ENCODE assay signal across 10 mouse cellular contexts in the genomic region with DNA sequence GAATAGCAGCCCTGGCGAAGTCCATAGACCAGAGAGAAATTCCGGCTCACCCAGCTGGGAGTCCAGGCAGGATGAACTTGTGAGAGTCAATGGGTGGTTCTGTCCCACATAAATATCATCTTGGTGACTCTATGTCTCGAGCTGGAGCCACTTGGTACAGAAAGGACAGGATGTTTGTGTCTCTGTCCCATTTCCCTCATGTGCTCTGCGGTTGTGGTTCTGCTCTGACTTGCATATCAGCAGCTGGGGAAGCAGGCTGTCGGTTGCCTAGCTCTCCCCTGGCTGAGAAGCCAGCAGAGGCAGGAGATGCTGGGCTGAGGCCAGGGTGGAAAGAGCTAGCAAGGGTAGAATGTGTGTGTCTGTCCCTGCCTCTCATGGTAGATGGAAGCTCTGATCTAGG. TPM values are rescaled to one million over a fixed set of nuclear protein-coding genes. Genes with fewer than 3 reads are reported as not detected.
DNase-seq lines count a peak whose midpoint lies in the region; ATAC-seq and TF ChIP-seq lines count a peak whose summit lies in the region.
"Had no signal": no experiment of that assay in that cellular context is flagged by ENCODE, and none has a peak within 500 bp of the region (broad histone marks: within the 10 kb centered on the region; RNA-seq: fewer than 3 reads in every experiment).

A gene (minus strand): TSS at position 156 of the 400 bp plus-strand sequence.

- H3K79me2 ChIP-seq in macrophage (ENCODE audit: inconsistent target), result peaks cover 5% of the 10 kb centered on the region; the same call in 1 of the 2 replicates

- H3K27me3 ChIP-seq in midbrain, embryonic 10.5 days (ENCODE audit: low read depth, poor library complexity, severe bottlenecking), result peaks cover 52% of the 10 kb centered on the region
- H3K27me3 ChIP-seq in midbrain, embryonic 16.5 days (ENCODE audit: control insufficient read depth, insufficient read depth, low read depth, low read length), result peaks cover 13% of the 10 kb centered on the region
- peaks cover 5% of the 10 kb centered on the region; the same call in 1 of the 2 replicates for H3K27me3 ChIP-seq in heart, postnatal 0 days (ENCODE audit: control insufficient read depth, insufficient read depth, low read length)

- no peaks in the 10 kb centered on the region for H3K36me3 ChIP-seq in midbrain, embryonic 10.5 days
- no peaks in the 10 kb centered on the region for H3K36me3 ChIP-seq in midbrain, embryonic 16.5 days (ENCODE audit: control insufficient read depth, insufficient read depth, low read length)
- H3K36me3 ChIP-seq in heart, postnatal 0 days (replicated peaks; ENCODE audit: control insufficient read depth, insufficient read depth, low read length), result no peaks in the 10 kb centered on the region
- no peaks in the 10 kb centered on the region for H3K36me3 ChIP-seq in macrophage (ENCODE audit: inconsistent target)
- H3K36me3 ChIP-seq: limb, embryonic 15.5 days; stomach, embryonic 15.5 days had no signal

- no peak within 1 kb of the TSS for H3K4me2 ChIP-seq in midbrain, embryonic 16.5 days (ENCODE audit: low read length)
- peak within 1 kb of the TSS; percentile 17; the same call in 1 of the 2 replicates for H3K4me2 ChIP-seq in heart, postnatal 0 days (ENCODE audit: low read depth, low read length)
- H3K4me2 ChIP-seq: limb, embryonic 15.5 days; stomach, embryonic 15.5 days had no signal

- peaks cover 72% of the 10 kb centered on the region for H3K4me1 ChIP-seq in midbrain, embryonic 10.5 days
- peaks cover 18% of the 10 kb centered on the region; the same call in 1 of the 2 replicates for H3K4me1 ChIP-seq in midbrain, embryonic 16.5 days (ENCODE audit: control insufficient read depth, insufficient read depth, low read length)
- peaks cover 11% of the 10 kb centered on the region for H3K4me1 ChIP-seq in heart, postnatal 0 days (ENCODE audit: control insufficient read depth, insufficient read depth)

- 77% methylated on average over 5 of the region's 5 CpGs for WGBS in midbrain, embryonic 10.5 days
- 69% methylated on average over 5 of the region's 5 CpGs for WGBS in midbrain, embryonic 16.5 days
- 41% methylated on average over 5 of the region's 5 CpGs for WGBS in heart, postnatal 0 days
- WGBS in macrophage (ENCODE audit: missing documents), result 5% methylated on average over 4 of the region's 5 CpGs

- no peak within 1 kb of the TSS for H3K9ac ChIP-seq in midbrain, embryonic 16.5 days (ENCODE audit: low read depth, low read length)
- no peak within 1 kb of the TSS; the same call in 1 of the 2 replicates for H3K9ac ChIP-seq in heart, postnatal 0 days (replicated peaks; ENCODE audit: low read depth, low read length)
- H3K9ac ChIP-seq: limb, embryonic 15.5 days; stomach, embryonic 15.5 days had no signal

- H3K9me3 ChIP-seq in midbrain, embryonic 10.5 days (replicated peaks), result no peaks in the 10 kb centered on the region
- no peaks in the 10 kb centered on the region for H3K9me3 ChIP-seq in midbrain, embryonic 16.5 days (replicated peaks; ENCODE audit: control insufficient read depth, low read length, poor library complexity, severe bottlenecking)
- H3K9me3 ChIP-seq in heart, postnatal 0 days (replicated peaks; ENCODE audit: control insufficient read depth, low read length), result no peaks in the 10 kb centered on the region
- H3K9me3 ChIP-seq: limb, embryonic 15.5 days; stomach, embryonic 15.5 days had no signal

- no peak for DNase-seq in midbrain, embryonic 10.5 days (ENCODE audit: low spot score)
- DNase-seq in heart, postnatal 0 days (ENCODE audit: low spot score), result no peak
- peak; percentile 78 to 87 for DNase-seq in thymus, postnatal 36 days
- DNase-seq in layer of hippocampus, postnatal 14 days (ENCODE audit: low spot score in 2 of 2), result no peak
- no peak for DNase-seq in ovary, postnatal 36 days (ENCODE audit: low spot score)

- ATAC-seq in midbrain, embryonic 16.5 days, result no peak
- ATAC-seq in heart, postnatal 0 days (ENCODE audit: insufficient read depth, low read depth), result no peak
- no peak for ATAC-seq in cerebellum, adult (ENCODE audit: insufficient number of reproducible peaks, low FRiP score, low TSS enrichment)

- no peak for TF ChIP-seq CTCF in heart, postnatal 0 days (IDR thresholded peaks at IDR 0.05; ENCODE audit: low read depth)

- TF ChIP-seq EP300 in heart, postnatal 0 days (IDR thresholded peaks at IDR 0.05; ENCODE audit: low read depth), result no peak

- peak within 1 kb of the TSS; percentile 13; the same call in 1 of the 2 replicates for H3K27ac ChIP-seq in midbrain, embryonic 10.5 days (replicated peaks)
- no peak within 1 kb of the TSS for H3K27ac ChIP-seq in midbrain, embryonic 16.5 days (ENCODE audit: low read length)
- H3K27ac ChIP-seq in heart, postnatal 0 days (ENCODE audit: low read depth), result peak within 1 kb of the TSS; percentile 62; the same call in 1 of the 2 replicates
- H3K27ac ChIP-seq in macrophage, result peak within 1 kb of the TSS; percentile 67
- H3K27ac ChIP-seq: limb, embryonic 15.5 days; stomach, embryonic 15.5 days had no signal

- H3K4me3 ChIP-seq in midbrain, embryonic 10.5 days, result peak within 1 kb of the TSS; percentile 14; the same call in 1 of the 2 replicates
- no peak within 1 kb of the TSS for H3K4me3 ChIP-seq in midbrain, embryonic 16.5 days (ENCODE audit: low read depth, low read length)
- no peak within 1 kb of the TSS; the same call in 1 of the 2 replicates for H3K4me3 ChIP-seq in heart, postnatal 0 days (ENCODE audit: low read depth, low read length)
- H3K4me3 ChIP-seq in macrophage (ENCODE audit: inconsistent target), result no peak within 1 kb of the TSS
- H3K4me3 ChIP-seq: limb, embryonic 15.5 days; stomach, embryonic 15.5 days had no signal

RNA-seq across cellular contexts. Expression of the gene that starts here (rescaled TPM):
- polyA plus RNA-seq in midbrain, embryonic 10.5 days (2016; fragmentation: Nextera tagmentation; extraction: Ambion mirVana), result 0.12 TPM in 1 of 2 replicates, not detected in the other
- polyA plus RNA-seq in midbrain, embryonic 16.5 days (2015; fragmentation: Nextera tagmentation; extraction: Ambion mirVana), result not detected in 2 replicates
- not detected in 2 replicates for total RNA-seq in heart, postnatal 0 days (2014; rRNA removed; ENCODE audit: low replicate concordance)
- 0.08 TPM in 1 of 2 replicates, not detected in the other for polyA plus RNA-seq in heart, postnatal 0 days (2015; fragmentation: Nextera tagmentation; extraction: Ambion mirVana)
- under 1 TPM in 3 of 26 experiments, not detected in 23; 0.47 to 0.54 (median 0.50) TPM for total RNA-seq in macrophage (2018; cell fraction: chromatin; rRNA removed)
- total RNA-seq in macrophage (2018; cell fraction: cytosol; rRNA removed), result under 1 TPM in 4 of 26 experiments, not detected in 22; 0.09 to 0.26 (median 0.11) TPM
- 1 to 10 TPM in 1 of 26 experiments, under 1 TPM in 8, not detected in 17; 0.28 to 1.6 (median 0.36) TPM for total RNA-seq in macrophage (2018; cell fraction: nucleus; rRNA removed)
- polyA plus RNA-seq in macrophage (2018), result not detected in 3 replicates
- not detected for total RNA-seq in layer of hippocampus, postnatal 14 days (2021)
- polyA plus RNA-seq: limb, embryonic 15.5 days had no signal

Comparison
In these comparisons a context has a peak if more than half of its experiments do, and no peak if none do; other contexts are left out.
1. DNase-seq: peak in thymus, postnatal 36 days (2 of 2); none in midbrain, embryonic 10.5 days (single experiment), heart, postnatal 0 days (single experiment), layer of hippocampus, postnatal 14 days (0 of 2) and ovary, postnatal 36 days (single experiment).